Mouse (Mus musculus): ENCODE data around the gene Tm7sf3.
A peak's percentile ranks its signal among the peaks of the same experiment; 100 is the strongest.
"Not testable (repeated sequence)": the region's sequence is repeated elsewhere in the genome, so short reads cannot be mapped to it uniquely, and the experiment has no call there.

The Tm7sf3 gene

DNA sequence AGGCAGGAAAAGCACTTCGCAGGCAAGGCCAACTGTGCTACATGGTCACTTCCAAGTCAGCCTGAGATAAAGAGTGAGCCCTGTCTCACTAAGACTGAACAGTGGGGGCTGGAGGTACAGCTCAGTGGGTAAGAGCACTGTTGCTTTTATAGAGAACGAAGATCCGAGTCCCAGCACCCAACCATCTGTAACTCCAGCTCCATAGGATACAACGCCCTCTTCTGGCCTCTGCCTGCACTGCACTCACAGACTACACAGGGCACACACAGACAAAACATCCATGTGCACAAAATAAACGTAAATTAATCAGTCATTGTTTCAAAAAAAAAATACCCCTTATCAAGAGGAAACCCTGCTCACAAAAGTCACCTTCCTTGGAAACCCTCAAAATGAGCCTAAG, 28.7 kb downstream of the Tm7sf3 start:
- DNase-seq (ENCODE audit: low spot score), result no peak

GRCm38 (mm10) chr6:146612736-146613135, 29.9 kb downstream of the Tm7sf3 start:
- DNase-seq (ENCODE audit: low spot score), result no peak

GRCm38 (mm10) chr6:146611897-146612296, 30.7 kb downstream of the Tm7sf3 start:
- no peak for DNase-seq (ENCODE audit: low spot score)

DNA sequence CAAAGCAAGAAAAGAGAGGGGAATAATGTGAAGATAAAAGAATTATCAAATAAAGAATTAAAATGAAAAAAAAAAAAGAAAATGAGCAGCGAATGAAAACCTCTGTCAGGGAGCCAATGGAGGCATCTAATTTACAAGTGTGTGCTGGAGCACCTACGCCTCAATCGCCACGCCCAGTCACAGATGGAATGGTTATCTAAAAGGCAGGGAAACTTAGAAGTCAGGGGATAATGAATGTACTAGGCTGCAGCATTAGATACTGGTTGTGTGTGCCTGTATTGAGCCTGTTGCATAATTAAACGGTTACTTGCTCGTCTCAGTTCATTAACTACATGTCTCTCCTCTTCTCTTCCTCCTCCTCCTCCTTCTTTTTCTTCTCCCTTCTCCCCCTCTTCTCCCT, 31.2 kb downstream of the Tm7sf3 start:
- no peak for DNase-seq (ENCODE audit: low spot score)

DNA sequence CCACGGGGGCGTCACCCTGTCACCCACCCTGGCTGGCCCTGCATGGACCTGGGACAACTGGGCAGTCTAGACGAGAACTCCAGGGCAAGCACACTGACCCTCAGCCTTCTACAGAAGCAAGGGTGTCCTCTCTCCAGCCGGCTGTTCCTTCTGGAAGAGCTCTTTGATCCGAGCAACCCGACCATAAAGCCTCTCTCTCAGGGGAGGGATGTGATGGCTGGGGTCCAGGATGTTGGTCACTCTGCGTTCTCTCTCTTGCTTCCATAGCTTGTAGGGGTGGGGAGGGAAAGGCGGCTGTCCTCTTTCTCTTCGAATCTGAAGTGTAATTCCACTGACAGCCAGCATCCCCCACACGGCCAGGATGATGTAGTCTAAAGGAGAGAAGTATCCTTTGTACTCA, 39.0 kb downstream of the Tm7sf3 start:
- no peak for DNase-seq (ENCODE audit: low spot score)

- DNase-seq (ENCODE audit: low spot score), result no peak
Measured at GRCm38 (mm10) chr6:146602601-146603000, 40.0 kb downstream of the Tm7sf3 start.

GRCm38 (mm10) chr6:146585134-146585533, 57.5 kb downstream of the Tm7sf3 start:
- DNase-seq (ENCODE audit: low spot score), result no peak

GRCm38 (mm10) chr6:146583366-146584046, 59.1 kb downstream of the Tm7sf3 start:
- no peak for DNase-seq (ENCODE audit: low spot score)

DNA sequence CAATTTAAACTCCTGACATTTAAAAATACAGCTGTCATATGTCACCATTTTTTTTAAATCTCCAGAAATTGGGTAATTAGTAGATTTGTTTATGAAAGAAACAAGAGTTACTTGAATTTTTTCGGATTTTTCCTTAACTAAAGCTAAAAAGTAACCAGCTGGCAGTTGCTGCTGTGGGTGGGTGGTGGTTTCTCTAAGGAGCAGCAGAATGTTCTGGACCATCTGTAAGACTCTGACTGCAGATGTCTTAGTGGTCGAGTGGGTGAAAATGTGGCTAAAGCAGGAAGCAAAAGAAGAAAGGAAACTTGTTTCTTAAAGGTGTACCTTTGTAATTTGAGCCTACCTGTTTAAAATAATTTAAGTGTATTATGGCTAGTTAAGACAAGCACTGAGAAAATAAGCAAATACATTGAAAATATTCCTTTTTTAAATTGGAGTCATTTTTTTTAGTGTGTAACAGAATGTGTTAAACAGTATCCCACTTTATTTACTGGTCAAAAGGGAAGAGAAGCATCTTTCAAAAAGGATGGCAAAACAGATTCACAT, 62.2 kb downstream of the Tm7sf3 start:
- DNase-seq (ENCODE audit: low spot score), result no peak

GRCm38 (mm10) chr6:146578586-146578985, 64.0 kb downstream of the Tm7sf3 start:
- peak; percentile 12 for DNase-seq (ENCODE audit: low spot score)

DNA sequence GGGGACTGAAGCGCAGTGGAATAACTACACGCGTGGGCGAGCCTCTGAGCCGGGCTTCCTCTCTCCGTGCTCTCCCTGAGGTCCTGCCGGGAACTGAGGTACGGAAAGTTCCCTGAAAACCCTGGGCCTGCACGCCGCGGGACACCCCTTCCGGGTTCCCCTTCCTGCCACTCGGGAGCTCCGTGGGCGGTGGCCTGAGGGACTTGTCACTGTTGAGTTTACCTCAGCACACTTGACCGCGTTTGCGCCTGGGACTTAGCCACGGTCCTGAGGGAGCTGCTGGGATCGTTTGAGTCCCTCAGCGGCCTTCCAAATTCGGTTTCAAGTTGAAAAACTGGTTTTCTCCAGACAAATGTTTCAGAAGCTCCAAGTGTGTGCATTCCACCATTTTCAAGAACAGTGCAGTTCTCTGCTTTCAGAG, 64.5 kb downstream of the Tm7sf3 start:
- peak; percentile 64 for DNase-seq (ENCODE audit: low spot score)

GRCm38 (mm10) chr6:146577310-146578109, 65.1 kb downstream of the Tm7sf3 start, which contains the start of gene Ints13:
Gene Ints13, minus strand, starts transcription at chr6:146577835.
- DNase-seq (ENCODE audit: low spot score), result peak; percentile 87

GRCm38 (mm10) chr6:146576903-146577302, 65.7 kb downstream of the Tm7sf3 start, which contains the start of gene Fgfr1op2:
Gene Fgfr1op2, plus strand, starts transcription at chr6:146577203.
- DNase-seq (ENCODE audit: low spot score), result no peak

DNA sequence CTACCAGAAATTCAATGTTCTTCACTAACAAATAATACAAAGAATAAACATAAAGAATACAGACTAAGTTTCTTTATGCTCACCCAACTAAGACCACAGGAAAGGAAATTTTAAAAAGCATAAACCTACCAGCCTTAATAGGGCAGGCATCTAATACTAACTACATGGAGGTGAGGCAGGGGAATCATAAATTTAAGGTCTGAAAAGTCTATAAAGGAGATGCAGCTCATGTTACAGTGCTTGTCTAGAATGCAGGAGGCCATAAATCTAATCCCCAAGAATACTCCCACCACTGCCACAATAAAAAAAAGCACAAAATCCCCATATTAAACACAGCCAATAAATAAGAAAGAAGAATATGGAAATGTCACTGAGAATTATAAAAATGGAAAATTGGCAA, 70.6 kb downstream of the Tm7sf3 start:
- no peak for DNase-seq (ENCODE audit: low spot score)

GRCm38 (mm10) chr6:146562461-146562860, 80.2 kb downstream of the Tm7sf3 start:
- DNase-seq (ENCODE audit: low spot score), result not testable (repeated sequence)
